Mouse (Mus musculus) megakaryocyte progenitor cell, adult 5-6 weeks (primary cell): ENCODE data around the gene Snph. TPM values are rescaled to one million over a fixed set of nuclear protein-coding genes. Genes with fewer than 3 reads are reported as not detected.

ENCODE experiments used
- ATAC-seq: replicated peaks from 2 replicates; pipeline ENCODE4 v1.8.0; 2016; ENCODE audit warnings: mild to moderate bottlenecking, moderate TSS enrichment, inconsistent platforms; ENCODE audit not compliant: poor library complexity
- total RNA-seq, 2 experiments: library from RNA; stranded (forward) in 1 of 2; stranded (reverse) in 1 of 2; fragments of 157-497, 149-512 nt in 1 of 2; fragments of 200-1000 nt in 1 of 2; gene quantifications; 2 replicates each; pipeline versions ENCODE4 v1.2.3 to v1.2.4; 2015 to 2017

The Snph gene
- total RNA-seq, 2 experiments from 2014 or later, result not detected

DNA sequence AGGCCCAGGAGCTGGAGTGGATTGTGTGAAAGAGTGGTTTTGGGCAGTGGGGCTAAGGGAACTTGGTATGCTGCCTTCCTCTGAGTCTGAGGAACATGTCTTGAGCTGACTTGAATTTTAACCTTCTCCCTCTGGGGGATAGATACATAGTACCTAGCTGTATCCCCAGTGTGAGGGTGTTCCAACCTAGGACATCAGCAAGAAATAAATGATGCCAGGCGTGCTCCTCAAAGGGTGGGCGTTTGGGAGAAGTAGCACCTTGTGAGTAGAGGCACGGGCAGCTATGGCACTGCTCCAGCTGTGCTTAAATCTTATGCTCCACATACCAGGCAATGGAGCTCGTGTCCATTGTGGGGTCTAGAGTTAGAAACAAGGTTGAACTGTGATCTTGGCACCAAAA, 85.8 kb downstream of the Snph start:
- no peak for ATAC-seq

DNA sequence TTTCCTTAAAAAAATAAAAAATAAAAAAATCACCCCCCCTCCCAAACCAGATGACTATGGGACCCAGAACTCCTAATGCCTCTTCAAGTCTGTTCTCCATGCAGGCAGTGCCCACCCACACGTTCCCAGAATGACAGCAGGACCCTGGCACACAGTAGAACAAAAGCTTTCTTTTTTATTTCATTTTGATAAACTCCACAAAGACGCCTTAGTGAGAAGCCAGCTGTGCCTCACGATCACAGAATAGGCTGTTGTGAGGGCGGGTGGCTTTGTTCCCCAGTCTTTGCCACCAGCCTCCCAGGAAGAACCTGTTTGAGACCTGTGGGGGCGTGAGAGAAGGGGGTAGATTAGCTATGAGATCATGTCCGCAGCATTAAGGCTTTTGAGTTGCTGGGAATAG, 87.7 kb downstream of the Snph start:
- ATAC-seq, result no peak

DNA sequence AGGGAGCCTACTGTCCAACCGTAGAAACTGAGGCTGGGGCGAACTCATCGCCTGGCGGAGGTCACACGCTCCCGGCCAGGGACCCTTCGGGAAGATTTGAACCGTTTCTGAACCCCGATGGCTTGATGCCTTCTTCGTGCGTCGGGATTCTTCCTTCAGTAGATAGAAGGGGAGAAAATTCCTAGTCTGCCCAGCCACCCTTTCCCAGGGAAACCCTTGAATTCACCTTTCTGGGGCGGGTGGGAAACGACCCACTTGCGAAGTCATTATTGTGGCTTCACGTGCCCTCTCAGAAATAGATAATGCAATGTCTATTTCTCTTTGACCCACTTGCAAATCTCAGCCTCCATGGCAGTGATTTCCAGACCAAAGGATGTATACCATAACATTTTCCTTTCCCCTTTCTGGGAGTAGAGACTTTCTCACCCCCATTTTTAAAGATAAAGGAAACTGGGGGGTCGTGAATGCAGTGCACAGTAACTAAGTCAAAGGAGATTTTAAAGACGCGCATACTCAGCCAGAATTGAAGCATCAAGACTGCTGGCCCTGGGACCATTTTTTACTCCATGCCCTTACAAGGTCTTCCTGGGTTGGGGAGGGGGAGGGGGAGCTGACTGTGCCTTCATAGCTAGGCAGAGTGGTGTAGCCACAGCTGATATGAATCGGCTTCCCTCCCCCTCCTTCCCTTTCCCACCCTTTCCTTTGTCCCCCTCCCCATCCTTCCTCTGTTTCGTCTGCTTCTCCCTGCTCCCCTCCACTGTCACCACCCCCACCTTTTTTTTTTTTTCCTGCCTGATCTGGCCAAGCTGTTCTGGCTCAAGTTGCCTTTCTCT, 89.1 kb downstream of the Snph start:
- ATAC-seq, result no peak

DNA sequence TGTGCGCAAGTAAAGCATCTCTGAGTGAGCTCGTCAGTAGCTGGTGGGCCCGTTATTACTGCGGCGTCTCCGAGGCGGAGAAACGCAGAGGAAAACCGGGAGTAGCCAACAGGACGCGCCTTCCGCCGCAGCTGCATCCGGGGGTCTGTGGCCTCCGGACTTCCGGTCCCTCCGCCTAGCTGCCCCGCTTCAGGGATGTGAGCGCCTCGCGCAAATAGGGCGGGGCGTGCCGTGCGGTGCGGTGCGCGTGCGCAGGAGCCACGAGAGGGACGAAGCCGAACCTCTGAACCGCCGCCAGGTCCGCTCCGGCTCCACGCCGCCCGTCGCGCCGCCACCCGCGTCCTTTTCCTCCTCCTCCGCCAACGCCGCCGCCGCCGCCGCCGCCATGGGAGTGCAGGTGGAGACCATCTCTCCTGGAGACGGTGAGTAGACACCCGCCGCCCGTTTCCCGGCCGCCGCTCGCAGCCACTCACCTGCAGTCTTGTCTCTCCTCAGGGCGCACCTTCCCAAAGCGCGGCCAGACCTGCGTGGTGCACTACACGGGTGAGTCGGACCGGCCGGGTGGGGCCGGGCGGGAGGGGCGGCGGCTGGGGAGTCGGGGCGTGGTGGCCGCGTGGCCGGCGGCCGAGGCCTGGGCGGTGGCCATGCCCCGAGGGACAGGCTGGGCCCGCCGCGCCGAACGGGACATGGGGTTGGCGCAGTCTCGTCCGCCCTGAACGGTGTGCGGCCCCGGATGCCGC, 89.9 kb downstream of the Snph start, which contains the start of gene Fkbp1a:
TSS of gene Fkbp1a (plus strand) at position 161 of the 740 bp plus-strand sequence.
- peak; percentile 95 for ATAC-seq

Other genes starting within 250 kb of the Snph start
- not detected in 2 replicates for gene 4921509C19Rik, start 156.4 kb downstream of the Snph start, total RNA-seq (2015)
- gene 4921509C19Rik, start 156.4 kb downstream of the Snph start, total RNA-seq (2017), result not detected in 2 replicates
- 45.9 and 46.8 TPM in 2 replicates for gene Nsfl1c, start 138.4 kb downstream of the Snph start, total RNA-seq (2015)
- gene Nsfl1c, start 138.4 kb downstream of the Snph start, total RNA-seq (2017), result 107 and 120 TPM in 2 replicates
- 152 and 153 TPM in 2 replicates for gene Fkbp1a, start 90.1 kb downstream of the Snph start, total RNA-seq (2015)
- gene Fkbp1a, start 90.1 kb downstream of the Snph start, total RNA-seq (2017), result 23.9 and 24.4 TPM in 2 replicates
- gene Sdcbp2, start 60.0 kb downstream of the Snph start, total RNA-seq (2015), result 0.10 and 0.22 TPM in 2 replicates
- gene Sdcbp2, start 60.0 kb downstream of the Snph start, total RNA-seq (2017), result not detected in 2 replicates
- gene Rad21l, start 35.9 kb upstream of the Snph start, total RNA-seq (2015), result not detected in 2 replicates
- not detected in 2 replicates for gene Rad21l, start 35.9 kb upstream of the Snph start, total RNA-seq (2017)
- gene Tmem74b, start 69.4 kb upstream of the Snph start, total RNA-seq (2015), result not detected in 2 replicates
- gene Tmem74b, start 69.4 kb upstream of the Snph start, total RNA-seq (2017), result not detected in 2 replicates
- gene Psmf1, start 111.6 kb upstream of the Snph start, total RNA-seq (2015), result 28.2 and 30.8 TPM in 2 replicates
- 11.6 and 14.5 TPM in 2 replicates for gene Psmf1, start 111.6 kb upstream of the Snph start, total RNA-seq (2017)
- not detected in 2 replicates for gene Rspo4, start 210.3 kb upstream of the Snph start, total RNA-seq (2015)
- gene Rspo4, start 210.3 kb upstream of the Snph start, total RNA-seq (2017), result not detected in 2 replicates